Mouse (Mus musculus): ENCODE measurements around the gene Gm28510. TPM values are rescaled to one million over a fixed set of nuclear protein-coding genes. Genes with fewer than 3 reads are reported as not detected.
"Not testable (repeated sequence)": the region's sequence is repeated elsewhere in the genome, so short reads cannot be mapped to it uniquely, and the experiment has no call there.

Gm28510 gene
- total RNA-seq (2021), result not detected in 2 replicates
- long read RNA-seq, experiment 1, result 0 reads
- long read RNA-seq, experiment 2, result 0 reads

GRCm38 (mm10) chrY:10412437-10412836, at the start of gene Gm28510:
TSS of gene Gm28510 (plus strand) at chrY:10412737.
- not testable (repeated sequence) for DNase-seq

Other genes starting within 250 kb of the Gm28510 start
- not detected in 2 replicates for gene Gm20834, start 88.1 kb upstream of the Gm28510 start, total RNA-seq (2021)
- gene Gm20737, start 123.3 kb downstream of the Gm28510 start, total RNA-seq (2021), result not detected in 2 replicates
- gene Gm21775, start 140.7 kb downstream of the Gm28510 start, total RNA-seq (2021), result not detected in 2 replicates
- not detected in 2 replicates for gene Gm21900, start 203.6 kb downstream of the Gm28510 start, total RNA-seq (2021)